Mouse (Mus musculus) sigmoid colon, adult 10 weeks (tissue): ENCODE measurements around the gene Gzmb. TPM values are rescaled to one million over a fixed set of nuclear protein-coding genes. Genes with fewer than 3 reads are reported as not detected.

Experiments used
- polyA plus RNA-seq: library from polyadenylated mRNA; stranded (reverse); fragments of 350-450 nt; fragmentation: Illumina TruSeq; extraction: RNeasy Lipid Tissue Mini Kit (QIAGEN cat#74804); gene quantifications from one replicate; pipeline ENCODE4 v1.2.3, GENCODE M21; 2014; ENCODE audit warnings: low read depth, low replicate concordance

The Gzmb gene
- 0.50 TPM for polyA plus RNA-seq

DNA sequence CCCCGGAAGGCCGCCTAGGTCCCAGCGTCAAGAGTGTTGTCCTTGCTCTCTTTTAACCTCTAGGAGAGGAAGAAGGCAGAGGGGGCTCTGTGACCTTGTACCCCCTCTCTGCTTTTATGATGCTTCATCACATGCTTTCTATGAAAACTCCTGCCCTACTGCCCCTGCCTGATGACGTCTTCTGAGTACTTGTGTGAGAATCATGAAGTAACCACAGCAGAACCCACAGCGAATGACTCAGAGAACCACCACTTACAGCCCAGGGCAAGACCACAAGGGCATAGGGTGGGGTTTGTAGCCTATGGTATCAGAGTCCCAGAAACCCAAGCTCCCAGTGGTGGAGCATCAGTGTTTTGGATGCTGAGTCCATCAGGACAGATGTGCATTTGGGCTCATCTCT, at the start of gene Gzmb:
Gene Gzmb, minus strand, starts transcription at position 108 of the 400 bp plus-strand sequence.

DNA sequence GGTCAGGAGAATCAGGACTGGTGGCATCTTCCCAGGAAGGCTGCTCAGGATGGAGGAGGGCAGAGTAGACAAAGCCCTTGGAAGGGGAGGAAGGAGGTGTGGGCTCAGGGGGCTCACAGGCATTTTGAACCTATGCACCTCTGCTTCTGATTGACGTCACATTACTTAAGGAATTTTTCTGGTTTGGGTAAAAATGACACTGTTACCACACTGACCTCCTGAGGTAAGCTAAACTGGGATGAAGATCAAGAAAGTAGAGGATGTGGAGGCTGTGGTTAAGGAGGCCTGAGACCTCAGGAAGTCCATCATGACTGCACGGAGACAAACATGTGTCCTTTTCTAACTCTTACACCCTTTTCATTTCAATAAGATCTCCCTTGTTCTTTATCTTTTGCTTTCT, 27.5 kb downstream of the Gzmb start, which contains the start of gene Gzmc:
Gene Gzmc, minus strand, starts transcription at position 101 of the 400 bp plus-strand sequence.

GRCm38 (mm10) chr14:56211317-56211716, 50.7 kb downstream of the Gzmb start, which contains the start of gene Gzmf:
Gene Gzmf, minus strand, starts transcription at chr14:56211417.

Other genes starting within 250 kb of the Gzmb start
- 2.3 TPM for gene Mcpt1, start 244.3 kb downstream of the Gzmb start, polyA plus RNA-seq
- gene Mcpt9, start 231.8 kb downstream of the Gzmb start, polyA plus RNA-seq = not detected
- 1.5 TPM for gene Mcpt2, start 220.2 kb downstream of the Gzmb start, polyA plus RNA-seq
- 1.4 TPM for gene Mcpt4, start 199.9 kb downstream of the Gzmb start, polyA plus RNA-seq
- not detected for gene Mcpt8, start 177.0 kb downstream of the Gzmb start, polyA plus RNA-seq
- not detected for gene Ctsg, start 159.7 kb downstream of the Gzmb start, polyA plus RNA-seq
- not detected for gene Gzme, start 141.6 kb downstream of the Gzmb start, polyA plus RNA-seq
- not detected for gene Gzmd, start 129.7 kb downstream of the Gzmb start, polyA plus RNA-seq
- not detected for gene Gzmg, start 102.7 kb downstream of the Gzmb start, polyA plus RNA-seq
- not detected for gene Gzmn, start 87.7 kb downstream of the Gzmb start, polyA plus RNA-seq
- not detected for gene Gzmf, start 50.8 kb downstream of the Gzmb start, polyA plus RNA-seq
- gene Gzmc, start 27.6 kb downstream of the Gzmb start, polyA plus RNA-seq = not detected
- 129 TPM for gene Atp12a, start 102.8 kb upstream of the Gzmb start, polyA plus RNA-seq
- 0.69 TPM for gene Rnf17, start 140.3 kb upstream of the Gzmb start, polyA plus RNA-seq